Mouse (Mus musculus): ENCODE measurements around the gene Zcwpw1.

GRCm38 (mm10) chr5:137751988-137752387 is 35.6 kb upstream of the Zcwpw1 start:
- no peak for TF ChIP-seq TCF12 (IDR thresholded peaks at IDR 0.05; ENCODE audit: insufficient read depth, poor library complexity, severe bottlenecking)
- no peak for TF ChIP-seq MAX (IDR thresholded peaks at IDR 0.05; ENCODE audit: low read depth)
- TF ChIP-seq USF1 (IDR thresholded peaks at IDR 0.05; ENCODE audit: low read depth) = no peak
- TF ChIP-seq POLR2A (IDR thresholded peaks at IDR 0.05; ENCODE audit: insufficient read length, low read depth) = no peak
- no peak for TF ChIP-seq MYOD1 (IDR thresholded peaks at IDR 0.05; ENCODE audit: control insufficient read depth in 1 of 3, insufficient read length in 2 of 3, low read depth in 2 of 3)
- TF ChIP-seq POLR2AphosphoS2 (IDR thresholded peaks at IDR 0.05; ENCODE audit: insufficient read length, low read depth) = no peak
- TF ChIP-seq MYOG (IDR thresholded peaks at IDR 0.05; ENCODE audit: control insufficient read depth in 1 of 3, insufficient read depth in 1 of 3, insufficient read length in 2 of 3, low read depth in 2 of 3) = no peak
- no peak for TF ChIP-seq REST (IDR thresholded peaks at IDR 0.05; ENCODE audit: insufficient read depth, insufficient read length)
- no peak for TF ChIP-seq E2F4 (IDR thresholded peaks at IDR 0.05; ENCODE audit: insufficient read depth)
- no peak for TF ChIP-seq SRF (IDR thresholded peaks at IDR 0.05; ENCODE audit: control insufficient read depth, insufficient read length, low read depth)
- no peak for TF ChIP-seq TCF3 (IDR thresholded peaks at IDR 0.05; ENCODE audit: insufficient read length, low read depth)
